Mouse (Mus musculus): ENCODE measurements at regions not wholly inside any gene's neighbourhood (a gene's known extent, or its start where the extent isn't known, plus 50 kb on each side); places are given as distances from the start of the nearest gene placed in this dataset.

GRCm38 (mm10) chr9:14187753-14188152 lies 87.1 kb upstream of the Sesn3 start:
- no peaks in the 10 kb centered on the region for H3K27me3 ChIP-seq (ENCODE audit: control insufficient read depth, insufficient read depth, insufficient read length)
- H3K36me3 ChIP-seq (ENCODE audit: control insufficient read depth, insufficient read depth), result no peaks in the 10 kb centered on the region
- TF ChIP-seq CTCF (IDR thresholded peaks at IDR 0.05; ENCODE audit: control insufficient read depth, insufficient read depth, insufficient read length) (no peak), MYOD1 (IDR thresholded peaks at IDR 0.05; ENCODE audit: control insufficient read depth, insufficient read length, low read depth) (no peak), MAX (IDR thresholded peaks at IDR 0.05) (no peak), MYOG (IDR thresholded peaks at IDR 0.05; ENCODE audit: control insufficient read depth, extremely low read depth, insufficient read length) (no peak), FOSL1 (IDR thresholded peaks at IDR 0.05; ENCODE audit: insufficient read depth, low read length, poor library complexity, severe bottlenecking) (no peak), CEBPB (IDR thresholded peaks at IDR 0.05; ENCODE audit: low read depth) (no peak), USF1 (IDR thresholded peaks at IDR 0.05; ENCODE audit: low read depth) (no peak)
- H3K79me3 ChIP-seq (ENCODE audit: low read depth), result no peaks in the 10 kb centered on the region
- no peak overlapping the region for H3K4me3 ChIP-seq (ENCODE audit: insufficient read depth, poor library complexity, severe bottlenecking)
- H3K79me2 ChIP-seq (ENCODE audit: control insufficient read depth, insufficient read depth), result no peaks in the 10 kb centered on the region
- no peak overlapping the region for H3ac ChIP-seq (ENCODE audit: control insufficient read depth, insufficient read length, low read depth)

- no peak overlapping the region for H3ac ChIP-seq (ENCODE audit: control insufficient read depth, insufficient read length, low read depth)
- H3K79me2 ChIP-seq (ENCODE audit: control insufficient read depth, insufficient read depth), result no peaks in the 10 kb centered on the region
- TF ChIP-seq USF1 (IDR thresholded peaks at IDR 0.05; ENCODE audit: low read depth) (no peak), FOSL1 (IDR thresholded peaks at IDR 0.05; ENCODE audit: insufficient read depth, low read length, poor library complexity, severe bottlenecking) (no peak), MAX (IDR thresholded peaks at IDR 0.05) (no peak), MYOG (IDR thresholded peaks at IDR 0.05; ENCODE audit: control insufficient read depth, extremely low read depth, insufficient read length) (no peak), MYOD1 (IDR thresholded peaks at IDR 0.05; ENCODE audit: control insufficient read depth, insufficient read length, low read depth) (no peak), CEBPB (IDR thresholded peaks at IDR 0.05; ENCODE audit: low read depth) (no peak)
- no peaks in the 10 kb centered on the region for H3K36me3 ChIP-seq (ENCODE audit: control insufficient read depth, insufficient read depth)
- H3K4me3 ChIP-seq (ENCODE audit: insufficient read depth, poor library complexity, severe bottlenecking), result no peak overlapping the region
- no peaks in the 10 kb centered on the region for H3K27me3 ChIP-seq (ENCODE audit: control insufficient read depth, insufficient read depth, insufficient read length)
- no peaks in the 10 kb centered on the region for H3K79me3 ChIP-seq (ENCODE audit: low read depth)
These were observed 86.4 kb upstream of the Sesn3 start for GRCm38 (mm10) chr9:14188504-14188903.

GRCm38 (mm10) chr9:14190660-14191059 lies 84.2 kb upstream of the Sesn3 start:
- Histone ChIP-seq H3K79me2 (ENCODE audit: control insufficient read depth, insufficient read depth) (no peaks in the 10 kb centered on the region), H3ac (ENCODE audit: control insufficient read depth, insufficient read length, low read depth) (no peak overlapping the region), H3K79me3 (ENCODE audit: low read depth) (no peaks in the 10 kb centered on the region), H3K4me3 (ENCODE audit: insufficient read depth, poor library complexity, severe bottlenecking) (no peak overlapping the region), H3K27me3 (ENCODE audit: control insufficient read depth, insufficient read depth, insufficient read length) (no peaks in the 10 kb centered on the region), H3K36me3 (ENCODE audit: control insufficient read depth, insufficient read depth) (no peaks in the 10 kb centered on the region)
- TF ChIP-seq MYOD1 (IDR thresholded peaks at IDR 0.05; ENCODE audit: control insufficient read depth, insufficient read length, low read depth), result no peak
- no peak for TF ChIP-seq CTCF (IDR thresholded peaks at IDR 0.05; ENCODE audit: control insufficient read depth, insufficient read depth, insufficient read length)
- TF ChIP-seq MYOG (IDR thresholded peaks at IDR 0.05; ENCODE audit: control insufficient read depth, extremely low read depth, insufficient read length), result no peak
- no peak for TF ChIP-seq CEBPB (IDR thresholded peaks at IDR 0.05; ENCODE audit: low read depth)
- TF ChIP-seq USF1 (IDR thresholded peaks at IDR 0.05; ENCODE audit: low read depth), result no peak
- no peak for TF ChIP-seq MAX (IDR thresholded peaks at IDR 0.05)
- no peak for TF ChIP-seq FOSL1 (IDR thresholded peaks at IDR 0.05; ENCODE audit: insufficient read depth, low read length, poor library complexity, severe bottlenecking)

- Histone ChIP-seq H3K4me3 (ENCODE audit: insufficient read depth, poor library complexity, severe bottlenecking) (no peak overlapping the region), H3K79me3 (ENCODE audit: low read depth) (no peaks in the 10 kb centered on the region), H3K79me2 (ENCODE audit: control insufficient read depth, insufficient read depth) (no peaks in the 10 kb centered on the region), H3K27me3 (ENCODE audit: control insufficient read depth, insufficient read depth, insufficient read length) (no peaks in the 10 kb centered on the region), H3ac (ENCODE audit: control insufficient read depth, insufficient read length, low read depth) (no peak overlapping the region), H3K36me3 (ENCODE audit: control insufficient read depth, insufficient read depth) (no peaks in the 10 kb centered on the region)
- TF ChIP-seq FOSL1 (IDR thresholded peaks at IDR 0.05; ENCODE audit: insufficient read depth, low read length, poor library complexity, severe bottlenecking) (no peak), MAX (IDR thresholded peaks at IDR 0.05) (no peak), MYOD1 (IDR thresholded peaks at IDR 0.05; ENCODE audit: control insufficient read depth, insufficient read length, low read depth) (no peak), USF1 (IDR thresholded peaks at IDR 0.05; ENCODE audit: low read depth) (no peak), CTCF (IDR thresholded peaks at IDR 0.05; ENCODE audit: control insufficient read depth, insufficient read depth, insufficient read length) (no peak), MYOG (IDR thresholded peaks at IDR 0.05; ENCODE audit: control insufficient read depth, extremely low read depth, insufficient read length) (no peak), CEBPB (IDR thresholded peaks at IDR 0.05; ENCODE audit: low read depth) (no peak)
These were observed 80.1 kb upstream of the Sesn3 start for GRCm38 (mm10) chr9:14194748-14195147.

GRCm38 (mm10) chr9:14199116-14199515 lies 75.8 kb upstream of the Sesn3 start:
- TF ChIP-seq MYOG (IDR thresholded peaks at IDR 0.05; ENCODE audit: control insufficient read depth, extremely low read depth, insufficient read length) (no peak), MAX (IDR thresholded peaks at IDR 0.05) (no peak), MYOD1 (IDR thresholded peaks at IDR 0.05; ENCODE audit: control insufficient read depth, insufficient read length, low read depth) (no peak), FOSL1 (IDR thresholded peaks at IDR 0.05; ENCODE audit: insufficient read depth, low read length, poor library complexity, severe bottlenecking) (no peak), USF1 (IDR thresholded peaks at IDR 0.05; ENCODE audit: low read depth) (no peak), CEBPB (IDR thresholded peaks at IDR 0.05; ENCODE audit: low read depth) (no peak), CTCF (IDR thresholded peaks at IDR 0.05; ENCODE audit: control insufficient read depth, insufficient read depth, insufficient read length) (no peak)
- Histone ChIP-seq H3K79me2 (ENCODE audit: control insufficient read depth, insufficient read depth) (no peaks in the 10 kb centered on the region), H3K79me3 (ENCODE audit: low read depth) (no peaks in the 10 kb centered on the region), H3K36me3 (ENCODE audit: control insufficient read depth, insufficient read depth) (no peaks in the 10 kb centered on the region), H3K27me3 (ENCODE audit: control insufficient read depth, insufficient read depth, insufficient read length) (no peaks in the 10 kb centered on the region), H3ac (ENCODE audit: control insufficient read depth, insufficient read length, low read depth) (no peak overlapping the region), H3K4me3 (ENCODE audit: insufficient read depth, poor library complexity, severe bottlenecking) (no peak overlapping the region)

All from C2C12 (cell line).